Mouse (Mus musculus) cerebellum, postnatal 14 days (tissue): ENCODE results near the gene Mafg.
A peak's percentile ranks its signal among the peaks of the same experiment; 100 is the strongest.
"Not testable (repeated sequence)": the region's sequence is repeated elsewhere in the genome, so short reads cannot be mapped to it uniquely, and the experiment has no call there.

ENCODE experiments used
- DNase-seq, 2 experiments: peaks; one replicate each; pipeline ENCODE4 v3.0.0; 2021; ENCODE audit warnings: mixed read lengths in 2 of 2

Mafg gene

DNA sequence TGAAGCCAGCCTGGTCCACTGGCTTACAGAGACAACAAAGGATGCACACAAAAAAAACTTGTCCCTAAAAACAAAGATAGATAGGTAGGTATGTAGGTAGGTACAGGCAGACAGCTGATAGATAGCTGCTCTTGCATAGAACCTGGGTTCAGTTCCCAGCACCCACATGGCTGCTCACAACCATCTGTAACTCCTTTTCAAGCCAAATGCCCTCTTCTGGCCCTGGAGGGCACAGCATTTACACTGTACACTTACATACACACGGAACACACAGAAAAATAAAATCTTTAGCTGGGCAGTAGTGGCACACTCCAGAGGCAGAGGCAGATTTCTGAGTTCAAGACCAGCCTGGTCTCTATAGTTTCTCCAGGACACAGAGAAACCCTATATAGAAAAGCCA, 49.5 kb downstream of the Mafg start:
- DNase-seq = no peak

DNA sequence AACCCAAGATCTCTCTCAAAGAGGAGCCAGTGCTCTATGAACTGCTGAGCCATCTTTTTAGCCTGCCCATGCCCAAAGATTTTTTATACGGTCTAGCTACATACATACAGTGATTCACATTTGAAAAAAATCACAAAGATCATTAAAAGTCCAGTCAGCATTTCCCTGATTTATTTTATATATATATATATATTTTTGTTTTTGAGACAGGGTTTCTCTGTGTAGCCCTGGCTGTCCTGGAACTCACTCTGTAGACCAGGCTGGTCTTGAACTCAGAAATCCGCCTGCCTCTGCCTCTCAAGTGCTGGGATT, 50.5 kb downstream of the Mafg start:
- DNase-seq = not testable (repeated sequence)

DNA sequence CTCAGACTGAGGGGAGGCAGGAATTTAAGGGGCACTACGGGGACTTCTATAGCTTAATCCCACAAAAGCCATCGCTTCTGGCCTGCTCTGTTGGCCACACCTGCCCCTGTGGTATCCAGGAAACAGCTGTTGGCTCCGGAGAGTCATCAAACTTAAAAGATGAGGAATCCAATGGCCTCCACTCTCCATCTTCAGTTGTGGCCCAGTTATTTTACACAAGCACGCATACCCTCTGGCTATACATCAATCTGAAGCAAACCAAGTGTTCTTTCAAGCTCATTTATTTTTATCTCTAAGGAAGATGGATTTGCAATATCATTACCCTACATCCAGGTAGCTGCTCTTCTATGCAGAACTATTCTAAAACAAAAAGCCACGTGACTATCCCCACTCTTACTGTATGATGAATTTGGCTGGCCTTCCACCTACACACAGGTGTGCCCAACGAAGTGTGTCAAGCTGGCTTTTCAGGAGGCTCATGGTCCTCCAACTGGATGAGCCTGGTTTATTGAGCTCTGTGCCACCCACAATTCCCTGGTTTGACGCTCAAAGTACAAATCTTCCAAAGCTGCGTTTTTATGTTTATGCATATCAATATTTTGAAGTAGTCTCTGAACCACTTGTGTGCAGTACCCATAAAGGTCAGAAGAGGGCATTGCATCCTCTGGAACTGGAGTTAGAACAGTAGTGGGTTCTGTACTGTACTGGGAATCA, 51.0 kb downstream of the Mafg start:
- peak; percentile 55 to 70 for DNase-seq

DNA sequence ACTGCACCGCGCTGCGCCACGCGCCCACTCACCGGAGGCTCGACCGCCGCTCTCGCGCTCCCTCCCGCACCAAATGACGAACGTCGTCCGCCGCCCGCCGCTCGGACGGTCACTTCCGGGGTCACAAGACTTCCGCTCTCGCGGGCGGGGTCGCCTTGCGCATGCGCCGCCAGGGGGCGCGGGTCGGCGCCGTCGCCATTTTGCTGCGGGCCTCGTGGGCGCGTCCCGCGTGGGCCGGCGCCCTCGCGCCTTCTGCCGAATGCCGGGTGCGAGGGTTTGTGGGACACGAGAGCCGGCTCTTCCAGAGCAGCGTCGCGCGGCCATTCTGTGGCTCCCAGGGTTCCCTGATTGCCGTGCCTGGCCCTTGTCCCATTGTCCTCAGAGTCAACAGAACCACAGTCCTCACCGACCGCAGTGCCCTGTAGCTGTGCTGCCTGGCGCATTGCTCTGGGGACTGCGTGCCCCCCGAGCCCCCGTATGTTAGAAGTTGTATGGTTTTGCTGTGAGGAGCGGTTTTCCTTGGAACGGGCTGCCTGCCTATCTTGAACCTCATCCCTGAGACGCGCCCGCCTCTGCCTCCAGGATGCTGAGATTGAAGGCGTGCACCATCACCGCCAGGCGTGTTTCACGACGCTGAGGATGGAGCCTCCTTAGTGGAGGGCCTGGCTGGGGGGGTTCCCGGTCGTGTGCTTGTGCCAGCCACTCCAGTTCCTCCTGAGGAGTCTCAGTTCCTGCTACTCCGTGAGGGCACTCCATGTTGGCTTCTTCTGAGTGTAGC, 51.7 kb downstream of the Mafg start, which contains the start of gene Arhgdia:
Gene Arhgdia (minus strand): TSS at position 135 of the 778 bp plus-strand sequence.
- DNase-seq = peak; percentile 93 to 95

DNA sequence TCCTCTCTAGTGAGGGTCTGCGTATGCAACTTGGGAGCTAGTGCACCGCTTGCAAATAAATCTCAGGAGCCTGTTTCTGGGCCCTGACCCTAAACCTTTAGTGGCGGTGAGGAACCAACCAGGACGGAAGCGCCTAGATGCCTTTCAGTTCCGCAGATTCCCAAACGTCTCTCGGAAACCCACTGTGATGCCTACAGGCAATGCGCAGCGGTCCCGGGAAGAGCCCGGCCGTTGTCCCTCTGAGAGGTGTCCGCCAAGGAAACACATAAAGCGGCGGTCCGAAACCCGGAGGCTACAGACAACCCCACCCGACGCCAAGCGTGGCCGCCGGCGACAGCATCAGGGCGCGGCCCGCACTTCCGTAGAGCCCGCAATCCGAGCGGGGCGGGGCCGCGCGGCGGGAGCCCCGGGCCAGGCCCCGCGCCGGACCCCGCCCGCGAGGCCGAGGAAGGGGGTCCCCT, 52.5 kb downstream of the Mafg start:
- peak; percentile 55 for DNase-seq

DNA sequence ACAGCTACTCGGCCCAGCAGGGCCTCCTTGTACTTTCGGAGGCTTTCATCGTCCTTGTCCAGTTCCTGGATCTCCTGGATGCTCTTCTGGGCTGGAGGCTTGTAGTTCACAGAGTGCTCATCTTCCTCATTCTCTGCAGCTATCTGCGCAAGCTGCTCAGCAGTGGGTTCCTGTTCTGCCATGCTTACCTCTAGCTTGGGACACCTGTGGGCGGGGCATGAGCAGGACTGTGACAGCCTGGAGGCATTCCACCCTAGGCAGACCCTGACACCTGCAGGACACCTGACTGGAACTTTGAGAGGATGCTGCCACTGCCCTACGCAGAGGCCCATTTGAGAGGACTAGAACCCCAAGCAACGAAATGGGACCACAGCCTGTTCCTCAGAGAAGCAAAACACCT, 53.2 kb downstream of the Mafg start:
- peak; percentile 39 to 41 for DNase-seq

DNA sequence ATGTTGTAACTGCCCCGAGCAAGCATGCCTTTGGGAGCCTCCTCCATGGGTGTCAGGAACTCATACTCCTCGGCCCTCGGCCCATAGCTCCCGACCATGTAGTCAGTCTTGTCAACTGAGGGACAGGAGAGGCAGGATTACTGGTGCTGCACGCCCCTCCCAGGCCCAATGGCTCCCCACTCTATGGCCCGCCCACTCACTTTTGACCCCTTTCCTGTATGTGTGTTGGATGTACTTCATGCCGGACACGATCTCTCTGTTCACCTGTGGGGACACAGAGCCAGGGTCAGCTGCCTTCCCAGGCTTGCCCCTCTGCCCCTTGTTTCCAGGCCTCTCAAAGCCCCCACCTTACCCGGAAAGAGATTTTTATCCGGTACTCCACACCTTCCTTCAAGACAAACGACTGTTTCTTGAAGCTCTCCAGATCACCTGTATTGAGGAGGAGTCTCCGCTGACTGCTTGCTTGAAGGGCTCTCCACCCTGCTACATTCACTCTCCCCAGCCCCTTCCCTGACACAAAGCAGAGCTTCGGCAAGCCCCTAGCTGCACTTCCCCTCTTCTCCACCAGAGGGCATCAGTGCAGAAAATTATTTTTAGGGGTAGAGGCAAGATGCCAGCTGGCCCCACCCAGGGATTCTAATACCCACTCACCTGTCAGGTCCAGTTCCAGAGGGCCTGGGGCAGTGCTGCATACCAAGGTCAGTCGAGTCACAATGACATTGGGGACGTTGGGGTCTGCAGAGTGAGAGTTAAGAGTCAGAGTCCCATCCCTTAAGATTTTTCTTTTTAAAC, 53.9 kb downstream of the Mafg start:
- DNase-seq = peak; percentile 89 to 93

DNA sequence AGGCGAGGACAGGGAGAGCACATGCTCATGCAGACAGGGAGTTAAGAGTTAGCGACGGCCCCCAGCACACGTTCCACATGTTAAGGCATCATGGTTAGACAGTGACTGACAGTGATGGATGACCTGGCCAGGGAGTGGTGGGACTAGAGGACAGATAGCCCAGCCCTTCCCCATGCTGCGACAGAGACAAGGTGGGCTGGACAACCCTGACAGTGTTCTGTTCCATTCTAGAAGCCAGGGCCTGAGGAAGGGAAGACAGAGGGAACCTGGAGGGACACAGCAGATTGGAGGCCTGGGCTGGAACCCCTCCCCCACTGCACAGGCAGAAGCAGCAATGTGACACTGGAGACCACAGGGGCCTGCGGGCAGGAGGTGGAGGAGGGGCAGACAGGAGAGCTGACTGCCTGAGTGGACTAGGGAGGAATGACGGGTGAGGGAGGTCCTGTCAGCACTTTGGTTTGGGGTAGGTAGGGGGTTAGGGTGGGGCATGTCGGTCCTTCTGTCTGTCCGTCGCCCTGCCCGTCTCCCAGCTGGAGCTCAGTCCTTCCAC, 54.6 kb downstream of the Mafg start:
- peak; percentile 22 to 42 for DNase-seq

DNA sequence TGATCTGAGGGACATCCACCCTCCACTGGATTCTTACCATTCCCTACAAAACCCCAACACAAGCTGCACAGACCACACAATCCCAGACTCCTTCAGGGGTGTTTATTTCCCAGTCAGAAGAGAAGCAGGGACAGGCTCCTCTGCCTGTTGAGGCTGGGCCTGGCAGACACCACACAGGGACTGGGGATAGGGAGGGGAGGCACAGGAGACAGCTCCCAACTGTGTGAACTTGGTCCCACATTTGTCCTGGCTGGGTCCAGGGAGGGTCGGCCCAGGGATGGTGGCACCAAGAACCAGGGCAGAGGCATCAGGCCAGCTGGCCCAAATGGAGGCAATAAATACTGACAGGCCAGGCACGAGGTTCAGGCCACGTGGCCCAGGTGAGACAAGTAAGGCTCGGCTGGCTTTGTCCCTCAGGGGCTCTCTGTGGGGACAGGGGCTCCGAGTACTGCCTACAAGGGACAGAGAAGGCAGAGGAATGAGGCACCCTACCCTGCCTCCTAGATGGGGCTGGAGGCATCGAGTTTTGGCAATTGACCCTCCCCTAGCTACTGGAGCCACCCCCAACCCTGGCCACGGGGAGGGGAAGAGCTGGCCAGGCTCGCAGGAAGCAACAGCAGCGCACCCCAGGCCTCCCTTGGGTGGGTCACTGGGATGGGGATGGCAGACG, 55.2 kb downstream of the Mafg start:
- DNase-seq = peak; percentile 25 to 26

DNA sequence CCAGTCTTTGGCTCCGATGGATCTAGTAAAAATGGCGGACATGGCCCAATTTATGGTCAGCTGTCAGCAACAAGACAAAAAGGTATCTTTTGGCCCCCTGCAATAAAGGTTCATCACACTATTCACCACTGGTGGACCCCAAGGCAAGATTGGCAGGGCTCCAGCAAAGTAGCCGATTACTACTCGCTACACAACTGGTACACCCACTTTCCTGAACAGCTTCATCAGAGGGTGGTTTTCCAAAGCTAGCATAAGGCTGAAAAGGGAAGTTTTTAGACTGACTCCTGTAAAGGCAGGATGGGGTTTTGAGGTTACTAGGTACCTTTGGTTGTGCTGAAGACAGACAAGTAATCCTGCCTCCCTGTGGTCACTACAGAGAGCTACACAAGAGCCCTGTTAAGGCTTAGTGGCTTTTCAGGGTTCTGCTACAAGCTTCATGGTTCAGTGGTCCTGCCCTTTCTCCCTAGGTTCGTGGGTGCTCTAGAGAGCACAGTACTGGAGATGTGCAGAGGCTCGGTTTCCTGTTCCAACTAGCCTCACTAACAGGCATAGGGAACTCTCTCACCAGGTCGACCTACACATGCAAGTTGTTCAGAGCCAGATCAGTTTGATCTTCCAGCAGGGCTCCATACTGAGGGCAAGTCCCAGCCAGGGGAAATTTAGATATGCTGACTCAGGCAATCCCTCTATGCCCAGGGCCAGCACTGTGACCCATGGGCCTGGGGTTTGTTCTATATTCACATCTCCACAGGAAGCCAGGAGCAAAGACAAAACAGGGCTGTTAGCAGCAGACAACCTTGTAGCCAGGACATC, 56.0 kb downstream of the Mafg start:
- DNase-seq = peak; percentile 42 to 63

DNA sequence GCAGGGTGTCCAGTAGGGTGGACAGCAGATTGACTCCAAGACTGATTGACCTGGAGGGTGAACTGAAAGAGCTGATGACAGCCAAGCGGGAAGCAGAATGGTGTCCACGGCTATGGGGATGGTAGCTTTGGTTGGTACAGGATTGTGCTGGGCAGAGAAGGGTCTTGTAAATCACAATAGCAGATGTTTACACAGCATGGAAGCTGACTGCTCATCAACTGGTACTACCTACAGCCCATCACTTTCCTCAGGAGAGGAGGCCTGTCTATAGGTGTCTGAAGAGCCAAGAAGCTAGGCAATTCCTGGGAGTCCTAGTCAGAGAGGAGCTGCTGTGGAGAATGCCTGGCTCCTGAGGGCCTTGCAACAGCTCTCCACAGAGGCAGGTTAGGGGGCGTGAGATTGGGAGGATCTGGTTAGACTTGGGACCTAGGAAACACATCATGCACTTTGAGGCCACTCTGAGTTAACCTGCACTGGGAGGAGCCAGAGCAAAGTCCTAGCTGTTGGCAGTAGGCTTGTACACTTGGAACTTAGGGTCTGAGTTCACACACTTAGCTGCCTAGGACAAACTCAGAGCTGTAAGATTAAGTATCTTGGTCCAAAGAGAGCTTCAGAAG, 56.9 kb downstream of the Mafg start:
- no peak for DNase-seq

DNA sequence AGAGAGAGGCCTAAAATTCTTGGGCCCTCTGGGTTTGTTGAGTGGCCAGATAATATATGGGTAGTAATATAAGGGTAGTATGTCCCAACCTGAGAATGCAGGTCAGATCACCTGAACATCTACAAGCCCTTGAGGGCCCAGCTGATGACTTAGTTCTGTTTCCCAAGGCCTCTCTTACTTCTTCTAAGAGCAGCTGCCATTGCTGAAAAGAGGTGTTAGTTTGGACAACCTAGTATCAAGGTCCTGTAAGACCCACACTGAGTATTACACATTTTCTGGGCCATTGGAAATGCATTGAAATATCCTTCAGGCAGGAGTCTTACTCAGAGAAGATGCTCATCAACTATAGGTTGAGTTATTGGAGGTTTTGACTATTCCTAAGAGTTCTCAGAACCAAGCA, 57.5 kb downstream of the Mafg start:
- no peak for DNase-seq
